Mouse (Mus musculus) bone marrow macrophage, adult 2 months (primary cell): ENCODE measurements around the gene Mob1b. TPM values are rescaled to one million over a fixed set of nuclear protein-coding genes. Genes with fewer than 3 reads are reported as not detected.

ENCODE experiments used
- H3K27ac ChIP-seq: 2 replicates; pipeline ENCODE4 v1.5.1; 2012; ENCODE audit warnings: low read depth, low read length; ENCODE audit not compliant: insufficient read depth
- H3K4me1 ChIP-seq: 2 replicates; pipeline ENCODE4 v1.6.1; 2012; ENCODE audit warnings: low read length; ENCODE audit not compliant: control insufficient read depth, insufficient read depth
- H3K4me3 ChIP-seq: 2 replicates; pipeline ENCODE4 v1.5.1; 2012; ENCODE audit warnings: mild to moderate bottlenecking, low read length, moderate library complexity; ENCODE audit not compliant: insufficient read depth
- CTCF ChIP-seq: IDR thresholded peaks from 2 replicates; pipeline ENCODE4 v1.5.1; 2012; ENCODE audit warnings: low read depth, mild to moderate bottlenecking, low read length, moderate library complexity
- POLR2A ChIP-seq: IDR thresholded peaks from 2 replicates; pipeline ENCODE4 v1.6.1; 2012; ENCODE audit warnings: mild to moderate bottlenecking, low read depth, low read length, borderline replicate concordance
- polyA plus RNA-seq: library from polyadenylated mRNA; stranded (reverse); fragments of >200 nt; gene quantifications from 2 replicates; pipeline ENCODE4 v1.2.4, GENCODE M21; 2012; ENCODE audit not compliant: missing spikeins, insufficient read depth, insufficient read length

Gene Mob1b
- 24.1 and 24.8 TPM in 2 replicates for polyA plus RNA-seq

DNA sequence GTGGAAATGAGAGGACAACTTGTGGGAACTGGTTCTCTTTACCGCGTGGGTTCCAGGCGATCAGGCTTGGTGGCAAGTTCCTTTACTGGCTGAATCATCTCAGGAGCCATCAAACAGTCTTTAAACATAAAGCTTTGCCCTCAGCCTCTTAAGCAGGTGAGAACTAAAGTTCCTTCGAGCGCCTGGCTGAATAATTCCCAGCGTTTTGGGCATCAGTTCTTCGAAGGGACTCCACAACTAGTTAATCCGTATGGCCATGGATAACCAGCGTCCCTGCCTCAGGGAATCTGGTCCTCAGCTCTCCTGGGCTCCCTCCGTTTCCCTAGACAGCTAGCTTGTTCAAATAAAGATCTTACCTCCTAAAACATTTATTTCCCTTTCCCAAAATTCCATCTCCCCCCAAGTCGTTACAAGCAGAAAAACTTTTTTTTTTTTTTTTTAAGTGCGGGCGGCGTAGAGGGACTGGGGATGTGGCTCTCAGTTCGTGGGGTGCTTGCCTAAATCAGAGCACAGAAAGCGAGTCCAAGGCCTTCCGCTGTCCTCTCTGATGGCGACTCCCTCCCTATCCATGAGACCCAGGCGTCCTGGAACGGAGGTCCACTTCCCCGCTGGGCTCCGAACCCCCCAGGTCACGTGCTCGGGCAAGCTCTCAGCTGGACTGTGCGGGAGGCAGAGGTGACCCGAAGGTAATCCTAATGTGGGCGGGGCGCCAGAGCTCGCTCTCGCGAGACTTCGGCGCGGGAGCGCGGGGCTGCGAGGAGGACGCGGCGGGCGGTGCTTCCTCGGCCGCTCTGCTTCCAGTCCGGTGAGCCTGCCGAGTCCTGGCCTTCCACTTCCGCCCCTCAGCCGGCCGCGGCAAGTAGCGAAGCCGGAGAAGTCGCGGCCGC, at the start of gene Mob1b:
Gene Mob1b, plus strand, starts transcription at position 740 of the 887 bp plus-strand sequence.
- peaks cover 21% of the 10 kb centered on the region for H3K4me1 ChIP-seq
- H3K27ac ChIP-seq, result peak within 1 kb of the TSS; percentile 65
- H3K4me3 ChIP-seq, result peak within 1 kb of the TSS; percentile 71
- TF ChIP-seq POLR2A, result no peak
- TF ChIP-seq CTCF, result no peak

- H3K4me1 ChIP-seq, result peaks cover 21% of the 10 kb centered on the region
- TF ChIP-seq CTCF (no peak), POLR2A (no peak)
- H3K4me3 ChIP-seq, result peak overlapping the region; percentile 92
- H3K27ac ChIP-seq, result peak overlapping the region; percentile 71
Observed at GRCm38 (mm10) chr5:88674703-88675442, 45.8 kb upstream of the Mob1b start.

- Histone ChIP-seq H3K27ac (peak within 1 kb of the TSS; percentile 71), H3K4me3 (peak within 1 kb of the TSS; percentile 92), H3K4me1 (peaks cover 21% of the 10 kb centered on the region)
- no peak for TF ChIP-seq POLR2A
- no peak for TF ChIP-seq CTCF
Observed at GRCm38 (mm10) chr5:88675443-88676387, 44.9 kb upstream of the Mob1b start, which contains the start of gene Grsf1. Grsf1 (minus strand) TSS chr5:88676171.

DNA sequence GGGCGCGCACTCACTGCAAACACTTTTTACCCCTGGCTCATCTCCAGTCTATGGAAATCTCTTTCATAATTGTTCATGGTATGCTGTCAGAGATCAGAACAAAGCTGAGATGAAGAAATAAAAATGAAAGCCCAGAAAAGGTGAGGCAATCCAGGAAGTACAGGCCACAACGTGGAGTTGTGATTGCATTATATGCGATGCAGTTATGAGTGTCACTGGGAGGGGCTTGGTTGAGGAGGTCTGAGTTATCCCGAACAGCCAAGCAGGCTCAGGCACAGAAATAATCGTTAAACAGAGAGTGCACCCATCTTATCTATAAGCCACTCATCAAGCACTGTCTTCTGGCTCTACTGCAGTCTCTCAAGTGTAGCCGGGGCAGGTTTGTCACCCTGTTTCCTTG, 41.7 kb upstream of the Mob1b start:
- Histone ChIP-seq H3K4me1 (peaks cover 16% of the 10 kb centered on the region), H3K27ac (no peak overlapping the region), H3K4me3 (no peak overlapping the region)
- TF ChIP-seq CTCF (no peak), POLR2A (no peak)

DNA sequence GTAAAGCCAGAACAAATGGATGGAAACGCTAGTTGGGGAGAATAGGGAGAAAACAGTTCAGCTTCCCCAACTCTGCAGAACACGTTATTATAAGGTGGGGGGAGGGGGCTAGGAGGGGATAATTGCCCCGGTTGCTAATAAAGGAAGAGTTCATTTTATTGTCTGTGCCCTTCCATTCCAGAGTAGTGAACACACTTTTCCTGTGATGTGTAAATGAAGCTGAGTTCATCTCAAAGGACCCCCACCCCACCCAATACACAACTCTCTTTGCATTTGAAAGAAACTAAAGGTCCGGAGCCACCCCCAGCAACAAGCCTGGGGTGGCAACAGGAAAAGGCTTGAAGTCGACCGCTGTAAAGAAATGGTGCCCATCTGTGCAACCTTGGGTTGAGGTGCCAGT, 41.3 kb upstream of the Mob1b start:
- Histone ChIP-seq H3K4me3 (no peak overlapping the region), H3K27ac (no peak overlapping the region), H3K4me1 (peaks cover 16% of the 10 kb centered on the region)
- no peak for TF ChIP-seq CTCF
- no peak for TF ChIP-seq POLR2A

- H3K4me3 ChIP-seq, result no peak overlapping the region
Observed at GRCm38 (mm10) chr5:88680567-88680966, 40.1 kb upstream of the Mob1b start.

DNA sequence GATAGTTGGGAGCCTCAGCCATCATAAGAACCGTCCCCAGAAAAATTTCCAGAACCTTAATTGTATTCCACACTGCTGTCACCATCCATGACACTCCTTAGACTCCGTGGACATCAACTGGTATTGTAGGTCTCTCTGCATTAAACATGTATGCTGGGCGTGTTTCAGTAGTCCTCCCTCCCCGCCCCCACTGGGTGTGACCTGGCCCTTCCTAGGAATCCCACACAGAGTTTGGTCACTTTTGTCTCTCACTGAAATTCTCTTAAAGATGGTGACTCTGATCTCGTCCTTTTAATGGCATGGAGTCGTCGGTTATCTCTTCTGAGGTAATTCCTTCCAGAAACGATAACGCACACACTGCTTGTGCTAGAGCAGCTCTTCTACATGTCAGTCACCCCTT, 36.9 kb upstream of the Mob1b start:
- H3K4me3 ChIP-seq, result no peak overlapping the region
- H3K27ac ChIP-seq, result no peak overlapping the region
- peaks cover 6% of the 10 kb centered on the region for H3K4me1 ChIP-seq
- TF ChIP-seq POLR2A (no peak), CTCF (no peak)

More at GRCm38 (mm10) chr5:88680567-88680966, 40.1 kb upstream of the Mob1b start:
- no peak for TF ChIP-seq POLR2A
- TF ChIP-seq CTCF, result no peak
- H3K27ac ChIP-seq, result no peak overlapping the region
- peaks cover 16% of the 10 kb centered on the region for H3K4me1 ChIP-seq

- no peak overlapping the region for H3K4me3 ChIP-seq
- TF ChIP-seq POLR2A, result no peak
- no peak for TF ChIP-seq CTCF
- peaks cover under 1% of the 10 kb centered on the region for H3K4me1 ChIP-seq
- no peak overlapping the region for H3K27ac ChIP-seq
Observed at GRCm38 (mm10) chr5:88684226-88684625, 36.4 kb upstream of the Mob1b start.

DNA sequence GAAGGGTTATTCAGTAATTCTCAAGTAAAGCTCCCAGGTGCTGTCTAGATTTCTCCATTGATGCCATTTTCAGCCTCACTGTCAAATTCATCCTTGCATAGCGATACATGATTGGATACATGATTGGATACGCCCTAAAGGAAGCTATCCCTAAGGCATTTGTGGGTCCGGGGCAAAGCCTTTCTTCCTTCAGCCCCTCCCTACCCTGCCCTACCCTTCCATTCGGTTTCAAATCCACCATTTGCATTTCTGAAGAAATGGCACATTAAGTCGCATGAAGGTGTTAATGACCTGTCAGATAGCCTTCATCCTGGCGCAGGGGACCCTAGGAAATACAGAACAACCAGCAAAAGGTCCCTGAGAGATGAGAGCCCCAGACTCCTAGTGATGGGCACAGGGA, 35.3 kb upstream of the Mob1b start:
- H3K27ac ChIP-seq, result no peak overlapping the region
- TF ChIP-seq CTCF (no peak), POLR2A (no peak)
- H3K4me1 ChIP-seq, result no peaks in the 10 kb centered on the region
- no peak overlapping the region for H3K4me3 ChIP-seq
